Comparison of ENCODE assay signal across 8 mouse cellular contexts in genomic region chr3:104962141-104962611, GRCm38 (mm10). TPM values are rescaled to one million over a fixed set of nuclear protein-coding genes. Genes with fewer than 3 reads are reported as not detected.
DNase-seq lines count a peak whose midpoint lies in the region; ATAC-seq lines count a peak whose summit lies in the region.

No protein-coding gene starts in this region.

- no peak overlapping the region for H3K27ac ChIP-seq in hindbrain, embryonic 13.5 days
- no peak overlapping the region for H3K27ac ChIP-seq in liver, embryonic 15.5 days (replicated peaks)
- H3K27ac ChIP-seq in stomach, embryonic 14.5 days (ENCODE audit: low read length), result peak overlapping the region; percentile 4; the same call in 1 of the 2 replicates

- peak; percentile 89 for DNase-seq in heart, adult 11 months
- no peak for DNase-seq in heart, adult 9 months (ENCODE audit: low spot score in 2 of 2)
- peak; percentile 75 for DNase-seq in embryo, embryonic 11 days
- no peak for DNase-seq in left cerebral cortex, postnatal 25 days (ENCODE audit: low spot score in 2 of 2)
- no peak for DNase-seq in adrenal gland, adult 8-10 months

- intact Hi-C loops in left cerebral cortex, postnatal 25 days (cut with DNase I), result loop anchor here (10.0 kb wide), 1 partner anchor 247 kb away; no protein-coding TSS in a partner anchor

- under 1% methylated on average over 31 of the region's 31 CpGs for WGBS in hindbrain, embryonic 13.5 days
- 2% methylated on average over 31 of the region's 31 CpGs for WGBS in liver, embryonic 15.5 days (ENCODE audit: insufficient replicate concordance)
- 1% methylated on average over 31 of the region's 31 CpGs for WGBS in stomach, embryonic 14.5 days

- peak overlapping the region; percentile 70; the same call in 1 of the 2 replicates for H3K9ac ChIP-seq in hindbrain, embryonic 13.5 days
- no peak overlapping the region for H3K9ac ChIP-seq in liver, embryonic 15.5 days
- peak overlapping the region; percentile 14; the same call in 1 of the 2 replicates for H3K9ac ChIP-seq in stomach, embryonic 14.5 days (replicated peaks; ENCODE audit: low read depth, low read length)

- peaks cover 91% of the 10 kb centered on the region for H3K27me3 ChIP-seq in hindbrain, embryonic 13.5 days
- H3K27me3 ChIP-seq in liver, embryonic 15.5 days, result peaks cover 95% of the 10 kb centered on the region
- H3K27me3 ChIP-seq in stomach, embryonic 14.5 days (ENCODE audit: control insufficient read depth, insufficient read depth, low read length), result no peaks in the 10 kb centered on the region

- H3K4me2 ChIP-seq in hindbrain, embryonic 13.5 days, result peak overlapping the region; percentile 70
- peak overlapping the region; percentile 66 for H3K4me2 ChIP-seq in liver, embryonic 15.5 days
- peak overlapping the region; percentile 67 for H3K4me2 ChIP-seq in stomach, embryonic 14.5 days (replicated peaks; ENCODE audit: low read depth, low read length)

- peak overlapping the region; percentile 58 for H3K4me3 ChIP-seq in hindbrain, embryonic 13.5 days
- H3K4me3 ChIP-seq in liver, embryonic 15.5 days (replicated peaks), result peak overlapping the region; percentile 47
- peak overlapping the region; percentile 42 for H3K4me3 ChIP-seq in stomach, embryonic 14.5 days (ENCODE audit: low read depth, low read length)

- H3K36me3 ChIP-seq in hindbrain, embryonic 13.5 days, result no peaks in the 10 kb centered on the region
- H3K36me3 ChIP-seq in liver, embryonic 15.5 days (replicated peaks), result no peaks in the 10 kb centered on the region
- no peaks in the 10 kb centered on the region for H3K36me3 ChIP-seq in stomach, embryonic 14.5 days (ENCODE audit: control insufficient read depth, insufficient read depth, low read length)

- no peaks in the 10 kb centered on the region for H3K9me3 ChIP-seq in hindbrain, embryonic 13.5 days
- H3K9me3 ChIP-seq in liver, embryonic 15.5 days (replicated peaks), result no peaks in the 10 kb centered on the region
- H3K9me3 ChIP-seq in stomach, embryonic 14.5 days (ENCODE audit: control insufficient read depth, low read depth, low read length), result no peaks in the 10 kb centered on the region

- peaks cover 35% of the 10 kb centered on the region for H3K4me1 ChIP-seq in hindbrain, embryonic 13.5 days (replicated peaks)
- H3K4me1 ChIP-seq in liver, embryonic 15.5 days (replicated peaks), result peaks cover 22% of the 10 kb centered on the region
- peaks cover 7% of the 10 kb centered on the region; the same call in 1 of the 2 replicates for H3K4me1 ChIP-seq in stomach, embryonic 14.5 days (ENCODE audit: control insufficient read depth, insufficient read depth, low read length)

- ATAC-seq in hindbrain, embryonic 13.5 days (ENCODE audit: low FRiP score), result peak; percentile 33
- no peak for ATAC-seq in liver, embryonic 15.5 days (ENCODE audit: insufficient read depth)
- peak; percentile 30; the same call in 1 of the 2 replicates for ATAC-seq in stomach, embryonic 14.5 days (ENCODE audit: insufficient number of reproducible peaks, insufficient read depth, low FRiP score, low read depth)

RNA-seq across cellular contexts. Expression of gene Wnt2b, which starts 0.5 kb away (rescaled TPM):
- 0.63 and 0.75 TPM in 2 replicates for polyA plus RNA-seq in hindbrain, embryonic 13.5 days (2015; fragmentation: Nextera tagmentation; extraction: Ambion mirVana)
- 0.05 and 0.20 TPM in 2 replicates for polyA plus RNA-seq in liver, embryonic 15.5 days (2015; fragmentation: Nextera tagmentation; extraction: Ambion mirVana)
- 4.1 and 4.5 TPM in 2 replicates for polyA plus RNA-seq in stomach, embryonic 14.5 days (2014; fragmentation: Nextera tagmentation; extraction: Ambion mirVana)
- total RNA-seq in left cerebral cortex, postnatal 25 days (2021), result 1 to 10 TPM; 2.5 to 2.8 TPM
- total RNA-seq in adrenal gland, adult 8-10 months (2022), result 10 to 100 TPM; 21.8 to 30.9 (median 26.2) TPM

Comparison
In these comparisons a context has a peak if more than half of its experiments do, and no peak if none do; other contexts are left out.
1. DNase-seq: peak in heart, adult 11 months (single experiment) and embryo, embryonic 11 days (single experiment); none in heart, adult 9 months (0 of 2), left cerebral cortex, postnatal 25 days (0 of 2) and adrenal gland, adult 8-10 months (single experiment).
2. Peak in every context shown above with its lines, with median percentiles within 50 percentile points of each other: H3K4me2 ChIP-seq and H3K4me3 ChIP-seq.